Mouse (Mus musculus): ENCODE data around the gene Lclat1. TPM values are rescaled to one million over a fixed set of nuclear protein-coding genes. Genes with fewer than 3 reads are reported as not detected.
"Not testable (repeated sequence)": the region's sequence is repeated elsewhere in the genome, so short reads cannot be mapped to it uniquely, and the experiment has no call there.

The Lclat1 gene
- polyA plus RNA-seq, 1 experiment from 2014 or later = 12.2 TPM

DNA sequence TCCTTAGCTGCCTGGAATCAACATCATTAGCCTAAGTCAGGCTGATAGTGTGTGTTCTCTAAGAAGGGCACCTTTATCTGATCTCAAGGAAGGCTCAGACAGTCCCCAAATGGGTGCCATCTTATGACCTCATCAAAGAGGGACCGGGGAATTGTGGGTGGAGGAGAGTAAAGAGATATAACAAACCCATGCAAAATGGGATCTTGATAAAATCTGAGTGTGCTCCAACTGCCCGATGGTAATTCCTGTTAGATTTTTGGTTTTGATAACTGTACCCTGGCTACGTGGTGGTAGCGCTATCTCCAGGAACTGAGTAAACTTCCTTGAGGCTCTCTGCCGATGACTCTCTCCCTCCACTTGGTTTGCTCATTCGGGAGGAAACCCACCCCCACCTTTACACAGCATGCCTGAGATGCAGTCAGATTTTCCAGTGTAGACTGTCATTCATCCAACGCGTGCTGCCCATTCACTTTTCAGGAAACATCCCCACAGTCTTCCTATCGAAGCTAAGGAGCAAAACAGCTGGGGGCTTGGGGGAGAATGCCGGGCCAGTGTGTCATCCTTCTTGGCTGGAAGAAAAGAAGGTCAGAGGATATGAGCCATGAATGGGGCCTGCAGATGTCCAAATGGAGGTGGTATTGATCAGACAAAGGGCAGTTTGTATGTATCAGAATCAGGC is 145.6 kb downstream of the Lclat1 start:
- no peaks in the 10 kb centered on the region for H3K4me1 ChIP-seq (ENCODE audit: control insufficient read depth, insufficient read depth, low read length)

GRCm38 (mm10) chr17:73255801-73256200 is 148.0 kb downstream of the Lclat1 start:
- Histone ChIP-seq H3K4me2 (ENCODE audit: low read length) (no peak overlapping the region), H3K9me3 (replicated peaks; ENCODE audit: control insufficient read depth, low read length) (no peaks in the 10 kb centered on the region), H3K9ac (ENCODE audit: low read length) (no peak overlapping the region), H3K4me3 (ENCODE audit: low read depth, low read length) (no peak overlapping the region), H3K27ac (ENCODE audit: low read depth, low read length) (no peak overlapping the region), H3K36me3 (ENCODE audit: control insufficient read depth, insufficient read depth, low read length) (no peaks in the 10 kb centered on the region), H3K27me3 (replicated peaks; ENCODE audit: control insufficient read depth, insufficient read depth, low read length) (no peaks in the 10 kb centered on the region), H3K4me1 (ENCODE audit: control insufficient read depth, insufficient read depth, low read length) (no peaks in the 10 kb centered on the region)
- 90% methylated on average over 5 of the region's 5 CpGs for whole genome bisulfite sequencing
- DNase-seq (ENCODE audit: low spot score) (no peak), ATAC-seq (no peak)

More for the DNA sequence above, 145.6 kb downstream of the Lclat1 start:
- no peak for DNase-seq (ENCODE audit: low spot score)
- ATAC-seq = no peak
- Histone ChIP-seq H3K36me3 (ENCODE audit: control insufficient read depth, insufficient read depth, low read length) (no peaks in the 10 kb centered on the region), H3K27me3 (replicated peaks; ENCODE audit: control insufficient read depth, insufficient read depth, low read length) (no peaks in the 10 kb centered on the region), H3K4me2 (ENCODE audit: low read length) (no peak overlapping the region), H3K9ac (ENCODE audit: low read length) (no peak overlapping the region), H3K4me3 (ENCODE audit: low read depth, low read length) (no peak overlapping the region), H3K9me3 (replicated peaks; ENCODE audit: control insufficient read depth, low read length) (no peaks in the 10 kb centered on the region), H3K27ac (ENCODE audit: low read depth, low read length) (no peak overlapping the region)
- WGBS = 84% methylated on average over 10 of the region's 10 CpGs

GRCm38 (mm10) chr17:73258620-73259019 is 150.8 kb downstream of the Lclat1 start:
- no peak overlapping the region for H3K4me2 ChIP-seq (ENCODE audit: low read length)
- no peaks in the 10 kb centered on the region for H3K27me3 ChIP-seq (replicated peaks; ENCODE audit: control insufficient read depth, insufficient read depth, low read length)
- H3K9ac ChIP-seq (ENCODE audit: low read length) = no peak overlapping the region
- H3K4me1 ChIP-seq (ENCODE audit: control insufficient read depth, insufficient read depth, low read length) = no peaks in the 10 kb centered on the region
- no peaks in the 10 kb centered on the region for H3K36me3 ChIP-seq (ENCODE audit: control insufficient read depth, insufficient read depth, low read length)
- no peak for DNase-seq (ENCODE audit: low spot score)
- H3K27ac ChIP-seq (ENCODE audit: low read depth, low read length) = no peak overlapping the region
- H3K9me3 ChIP-seq (replicated peaks; ENCODE audit: control insufficient read depth, low read length) = no peaks in the 10 kb centered on the region
- no peak overlapping the region for H3K4me3 ChIP-seq (ENCODE audit: low read depth, low read length)
- 67% methylated on average over 12 of the region's 12 CpGs for WGBS
- no peak for ATAC-seq

GRCm38 (mm10) chr17:73259258-73259657 is 151.5 kb downstream of the Lclat1 start:
- H3K4me1 ChIP-seq (ENCODE audit: control insufficient read depth, insufficient read depth, low read length); DNase-seq (ENCODE audit: low spot score); H3K4me3 ChIP-seq (ENCODE audit: low read depth, low read length); ATAC-seq; H3K4me2 ChIP-seq (ENCODE audit: low read length); H3K9me3 ChIP-seq (replicated peaks; ENCODE audit: control insufficient read depth, low read length); H3K27ac ChIP-seq (ENCODE audit: low read depth, low read length); H3K27me3 ChIP-seq (replicated peaks; ENCODE audit: control insufficient read depth, insufficient read depth, low read length); H3K36me3 ChIP-seq (ENCODE audit: control insufficient read depth, insufficient read depth, low read length); H3K9ac ChIP-seq (ENCODE audit: low read length): not testable (repeated sequence)
- 90% methylated on average over 5 of the region's 5 CpGs for WGBS

- no peaks in the 10 kb centered on the region for H3K36me3 ChIP-seq (ENCODE audit: control insufficient read depth, insufficient read depth, low read length)
- no peak overlapping the region for H3K4me2 ChIP-seq (ENCODE audit: low read length)
- WGBS = 86% methylated on average over 2 of the region's 2 CpGs
- H3K27me3 ChIP-seq (replicated peaks; ENCODE audit: control insufficient read depth, insufficient read depth, low read length) = no peaks in the 10 kb centered on the region
- no peak for DNase-seq (ENCODE audit: low spot score)
- no peak overlapping the region for H3K27ac ChIP-seq (ENCODE audit: low read depth, low read length)
- H3K9me3 ChIP-seq (replicated peaks; ENCODE audit: control insufficient read depth, low read length) = no peaks in the 10 kb centered on the region
- H3K4me3 ChIP-seq (ENCODE audit: low read depth, low read length) = no peak overlapping the region
- no peak overlapping the region for H3K9ac ChIP-seq (ENCODE audit: low read length)
- H3K4me1 ChIP-seq (ENCODE audit: control insufficient read depth, insufficient read depth, low read length) = no peaks in the 10 kb centered on the region
- no peak for ATAC-seq
Measured at GRCm38 (mm10) chr17:73262558-73262957, 154.8 kb downstream of the Lclat1 start.

DNA sequence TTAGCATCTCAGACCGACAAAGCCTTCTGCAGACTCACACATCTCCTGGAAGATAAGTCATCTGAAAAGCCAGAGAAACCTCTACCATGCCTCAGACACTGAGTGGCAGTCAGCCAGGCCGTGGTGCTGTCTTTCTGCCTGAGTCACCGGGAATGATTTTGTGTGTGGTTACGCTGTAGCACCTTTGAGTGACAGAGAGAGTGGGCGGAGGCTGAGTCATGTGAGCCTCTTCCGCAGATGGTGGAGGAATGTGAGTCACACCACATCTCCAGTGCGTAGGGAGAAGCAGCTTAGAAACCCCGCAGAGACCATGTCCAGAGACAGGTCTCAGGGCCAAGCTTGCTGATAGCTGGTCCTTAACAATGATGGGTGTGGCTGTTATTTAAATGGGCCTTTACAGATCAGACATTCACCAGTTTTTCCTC is 155.3 kb downstream of the Lclat1 start:
- no peaks in the 10 kb centered on the region for H3K36me3 ChIP-seq (ENCODE audit: control insufficient read depth, insufficient read depth, low read length)
- 91% methylated on average over 8 of the region's 8 CpGs for WGBS

GRCm38 (mm10) chr17:73270871-73271796 is 163.3 kb downstream of the Lclat1 start:
- Histone ChIP-seq H3K9me3 (replicated peaks; ENCODE audit: control insufficient read depth, low read length) (no peaks in the 10 kb centered on the region), H3K4me2 (ENCODE audit: low read length) (no peak overlapping the region), H3K36me3 (ENCODE audit: control insufficient read depth, insufficient read depth, low read length) (no peaks in the 10 kb centered on the region), H3K4me1 (ENCODE audit: control insufficient read depth, insufficient read depth, low read length) (no peaks in the 10 kb centered on the region), H3K27me3 (replicated peaks; ENCODE audit: control insufficient read depth, insufficient read depth, low read length) (no peaks in the 10 kb centered on the region), H3K27ac (ENCODE audit: low read depth, low read length) (peak overlapping the region; percentile 45; the same call in 1 of the 2 replicates), H3K4me3 (ENCODE audit: low read depth, low read length) (no peak overlapping the region), H3K9ac (ENCODE audit: low read length) (no peak overlapping the region)
- peak; percentile 46 for DNase-seq (ENCODE audit: low spot score)
- 77% methylated on average over 15 of the region's 15 CpGs for WGBS
- ATAC-seq = peak; percentile 65; the same call in 1 of the 2 replicates

More for the DNA sequence above, 155.3 kb downstream of the Lclat1 start:
- no peak for ATAC-seq
- no peak overlapping the region for H3K27ac ChIP-seq (ENCODE audit: low read depth, low read length)
- no peaks in the 10 kb centered on the region for H3K9me3 ChIP-seq (replicated peaks; ENCODE audit: control insufficient read depth, low read length)
- H3K4me1 ChIP-seq (ENCODE audit: control insufficient read depth, insufficient read depth, low read length) = no peaks in the 10 kb centered on the region
- no peak for DNase-seq (ENCODE audit: low spot score)
- no peak overlapping the region for H3K4me2 ChIP-seq (ENCODE audit: low read length)
- H3K27me3 ChIP-seq (replicated peaks; ENCODE audit: control insufficient read depth, insufficient read depth, low read length) = no peaks in the 10 kb centered on the region
- H3K4me3 ChIP-seq (ENCODE audit: low read depth, low read length) = no peak overlapping the region
- no peak overlapping the region for H3K9ac ChIP-seq (ENCODE audit: low read length)

DNA sequence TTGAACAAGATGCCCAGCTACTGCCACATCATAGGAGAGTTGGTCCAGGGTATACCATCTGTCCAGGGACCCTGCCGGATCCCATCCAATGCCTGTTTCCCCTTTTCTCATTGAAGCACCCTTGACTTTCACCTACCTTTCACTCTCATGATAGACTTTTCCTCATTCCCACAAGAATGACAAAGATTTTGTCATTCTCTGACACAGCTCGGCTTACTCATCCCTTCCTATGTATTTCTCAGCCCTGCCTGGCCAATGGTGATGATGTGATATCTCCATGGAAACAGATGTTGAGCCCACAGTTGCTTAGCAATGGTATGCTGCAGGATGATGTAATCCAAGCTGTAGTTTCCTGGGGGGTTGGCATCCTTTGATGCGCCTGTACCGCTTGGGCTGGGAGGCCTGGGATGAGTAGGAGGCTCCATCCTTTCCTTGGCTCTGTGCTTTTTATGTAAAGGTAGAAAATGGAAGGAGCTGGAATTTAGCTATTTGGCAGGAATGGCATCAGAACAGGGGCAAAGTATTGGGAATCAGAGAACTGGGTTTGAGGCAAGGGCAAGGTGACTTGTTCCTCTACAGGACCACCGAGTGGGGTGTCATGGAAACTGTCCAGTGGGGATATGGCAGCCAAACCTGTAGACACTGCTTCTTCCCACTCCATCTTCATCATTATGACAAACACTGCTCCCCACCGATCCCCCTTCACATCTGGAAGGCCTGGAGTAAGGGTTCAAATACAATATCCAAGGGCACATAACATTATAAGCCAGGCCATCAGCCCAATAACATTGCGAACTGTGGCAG is 164.2 kb downstream of the Lclat1 start:
- 76% methylated on average over 7 of the region's 7 CpGs for WGBS
- peak; percentile 83 for ATAC-seq

More for the DNA sequence above, 164.2 kb downstream of the Lclat1 start:
- DNase-seq (ENCODE audit: low spot score) = peak; percentile 72
- H3K4me3 ChIP-seq (ENCODE audit: low read depth, low read length) = no peak overlapping the region
- no peak overlapping the region for H3K9ac ChIP-seq (ENCODE audit: low read length)
- no peaks in the 10 kb centered on the region for H3K27me3 ChIP-seq (replicated peaks; ENCODE audit: control insufficient read depth, insufficient read depth, low read length)
- H3K4me2 ChIP-seq (ENCODE audit: low read length) = no peak overlapping the region
- no peaks in the 10 kb centered on the region for H3K36me3 ChIP-seq (ENCODE audit: control insufficient read depth, insufficient read depth, low read length)
- peak overlapping the region; percentile 45; the same call in 1 of the 2 replicates for H3K27ac ChIP-seq (ENCODE audit: low read depth, low read length)
- H3K4me1 ChIP-seq (ENCODE audit: control insufficient read depth, insufficient read depth, low read length) = no peaks in the 10 kb centered on the region
- H3K9me3 ChIP-seq (replicated peaks; ENCODE audit: control insufficient read depth, low read length) = no peaks in the 10 kb centered on the region

All from forebrain, embryonic 14.5 days (tissue).